Mouse (Mus musculus): ENCODE data around the gene Ccdc173. TPM values are rescaled to one million over a fixed set of nuclear protein-coding genes. Genes with fewer than 3 reads are reported as not detected.

Ccdc173 gene
- polyA plus RNA-seq, 1 experiment from 2014 or later: 0.29 TPM

- WGBS (ENCODE audit: insufficient replicate concordance): 62% methylated on average over 7 of the region's 7 CpGs
- Histone ChIP-seq H3K4me1 (ENCODE audit: insufficient read depth) (peaks cover 6% of the 10 kb centered on the region; the same call in 1 of the 2 replicates), H3K9ac (replicated peaks) (no peak overlapping the region), H3K36me3 (replicated peaks; ENCODE audit: insufficient read depth, low read length) (peaks cover 27% of the 10 kb centered on the region), H3K4me2 (ENCODE audit: low read depth, low read length) (no peak overlapping the region), H3K4me3 (ENCODE audit: low read depth, low read length) (no peak overlapping the region), H3K27ac (ENCODE audit: low read depth) (no peak overlapping the region), H3K9me3 (ENCODE audit: low read length) (no peaks in the 10 kb centered on the region), H3K27me3 (ENCODE audit: insufficient read depth, low read length) (no peaks in the 10 kb centered on the region)
- TF ChIP-seq CTCF (IDR thresholded peaks at IDR 0.05; ENCODE audit: low read depth): no peak
- no peak for TF ChIP-seq EP300 (IDR thresholded peaks at IDR 0.05; ENCODE audit: low read depth)
- DNase-seq (no peak), ATAC-seq (no peak)
Measured at GRCm38 (mm10) chr2:69828031-69828430, 38.7 kb upstream of the Ccdc173 start.

DNA sequence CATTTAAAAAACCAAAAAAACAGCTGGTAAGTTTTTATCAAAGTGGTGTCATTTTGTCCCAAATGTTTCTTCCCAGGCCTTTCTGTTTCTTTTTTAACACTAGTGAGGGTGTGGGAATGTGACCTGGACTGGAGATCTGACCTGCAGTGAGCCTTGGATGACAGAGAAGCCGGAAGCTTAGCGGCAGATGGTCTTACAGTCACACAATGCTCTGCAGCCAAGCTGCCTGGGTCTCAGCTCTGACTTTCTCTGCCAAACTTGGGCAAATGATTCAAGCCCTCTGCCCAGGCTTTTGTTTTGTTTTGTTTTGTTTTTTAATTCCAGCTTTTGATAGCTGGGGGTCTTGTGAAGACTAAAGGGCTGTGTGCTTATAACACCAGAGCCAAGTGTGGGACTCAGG, 37.0 kb upstream of the Ccdc173 start:
- ATAC-seq (no peak), DNase-seq (no peak)
- H3K36me3 ChIP-seq (replicated peaks; ENCODE audit: insufficient read depth, low read length): peaks cover 26% of the 10 kb centered on the region
- H3K4me3 ChIP-seq (ENCODE audit: low read depth, low read length): no peak overlapping the region
- H3K9ac ChIP-seq (replicated peaks): no peak overlapping the region
- WGBS (ENCODE audit: insufficient replicate concordance): 84% methylated on average over 2 of the region's 2 CpGs
- H3K4me1 ChIP-seq (ENCODE audit: insufficient read depth): peaks cover 13% of the 10 kb centered on the region
- 0 out of 2 replicates have a peak overlapping the region, but pooled peaks have one; percentile 29 for H3K27ac ChIP-seq (ENCODE audit: low read depth)
- no peak for TF ChIP-seq CTCF (IDR thresholded peaks at IDR 0.05; ENCODE audit: low read depth)
- no peak for TF ChIP-seq EP300 (IDR thresholded peaks at IDR 0.05; ENCODE audit: low read depth)
- no peaks in the 10 kb centered on the region for H3K9me3 ChIP-seq (ENCODE audit: low read length)
- no peaks in the 10 kb centered on the region for H3K27me3 ChIP-seq (ENCODE audit: insufficient read depth, low read length)
- no peak overlapping the region for H3K4me2 ChIP-seq (ENCODE audit: low read depth, low read length)

- Histone ChIP-seq H3K9me3 (ENCODE audit: low read length) (no peaks in the 10 kb centered on the region), H3K27ac (ENCODE audit: low read depth) (no peak overlapping the region), H3K4me2 (ENCODE audit: low read depth, low read length) (no peak overlapping the region), H3K4me1 (ENCODE audit: insufficient read depth) (peaks cover 13% of the 10 kb centered on the region), H3K36me3 (replicated peaks; ENCODE audit: insufficient read depth, low read length) (peaks cover 22% of the 10 kb centered on the region), H3K4me3 (ENCODE audit: low read depth, low read length) (no peak overlapping the region), H3K27me3 (ENCODE audit: insufficient read depth, low read length) (no peaks in the 10 kb centered on the region), H3K9ac (replicated peaks) (no peak overlapping the region)
- TF ChIP-seq CTCF (IDR thresholded peaks at IDR 0.05; ENCODE audit: low read depth): no peak
- TF ChIP-seq EP300 (IDR thresholded peaks at IDR 0.05; ENCODE audit: low read depth): no peak
- WGBS (ENCODE audit: insufficient replicate concordance): 89% methylated on average over 10 of the region's 10 CpGs
- no peak for ATAC-seq
- no peak for DNase-seq
Measured at GRCm38 (mm10) chr2:69825898-69826297, 36.5 kb upstream of the Ccdc173 start.

- H3K4me3 ChIP-seq (ENCODE audit: low read depth, low read length): peak overlapping the region; percentile 92
- no peaks in the 10 kb centered on the region for H3K27me3 ChIP-seq (ENCODE audit: insufficient read depth, low read length)
- peak; percentile 75 for ATAC-seq
- H3K36me3 ChIP-seq (replicated peaks; ENCODE audit: insufficient read depth, low read length): peaks cover 7% of the 10 kb centered on the region; the same call in 1 of the 2 replicates
- DNase-seq: peak; percentile 57
- peak overlapping the region; percentile 88 for H3K9ac ChIP-seq (replicated peaks)
- 4% methylated on average over 20 of the region's 45 CpGs for WGBS (ENCODE audit: insufficient replicate concordance)
- peaks cover 18% of the 10 kb centered on the region for H3K4me1 ChIP-seq (ENCODE audit: insufficient read depth)
- no peaks in the 10 kb centered on the region for H3K9me3 ChIP-seq (ENCODE audit: low read length)
- TF ChIP-seq EP300 (IDR thresholded peaks at IDR 0.05; ENCODE audit: low read depth) (no peak), CTCF (IDR thresholded peaks at IDR 0.05; ENCODE audit: low read depth) (no peak)
- peak overlapping the region; percentile 90 for H3K27ac ChIP-seq (ENCODE audit: low read depth)
- H3K4me2 ChIP-seq (ENCODE audit: low read depth, low read length): peak overlapping the region; percentile 99
Measured at GRCm38 (mm10) chr2:69823129-69823677, 33.8 kb upstream of the Ccdc173 start.

- peaks cover 18% of the 10 kb centered on the region for H3K4me1 ChIP-seq (ENCODE audit: insufficient read depth)
- H3K27ac ChIP-seq (ENCODE audit: low read depth): peak overlapping the region; percentile 90
- under 1% methylated on average over 45 of the region's 80 CpGs for WGBS (ENCODE audit: insufficient replicate concordance)
- H3K9me3 ChIP-seq (ENCODE audit: low read length): no peaks in the 10 kb centered on the region
- TF ChIP-seq CTCF (IDR thresholded peaks at IDR 0.05; ENCODE audit: low read depth): no peak
- H3K9ac ChIP-seq (replicated peaks): peak overlapping the region; percentile 88
- peak overlapping the region; percentile 92 for H3K4me3 ChIP-seq (ENCODE audit: low read depth, low read length)
- ATAC-seq (peak; percentile 31), DNase-seq (peak; percentile 60)
- no peaks in the 10 kb centered on the region for H3K27me3 ChIP-seq (ENCODE audit: insufficient read depth, low read length)
- H3K4me2 ChIP-seq (ENCODE audit: low read depth, low read length): peak overlapping the region; percentile 99
- H3K36me3 ChIP-seq (replicated peaks; ENCODE audit: insufficient read depth, low read length): peaks cover 5% of the 10 kb centered on the region; the same call in 1 of the 2 replicates
Measured at GRCm38 (mm10) chr2:69822361-69823128, 33.2 kb upstream of the Ccdc173 start.

GRCm38 (mm10) chr2:69821711-69822110, 32.3 kb upstream of the Ccdc173 start, which contains the start of gene Klhl23:
Gene Klhl23 (plus strand): TSS chr2:69821944.
- Histone ChIP-seq H3K27ac (ENCODE audit: low read depth) (peak within 1 kb of the TSS; percentile 90), H3K27me3 (ENCODE audit: insufficient read depth, low read length) (no peaks in the 10 kb centered on the region), H3K9me3 (ENCODE audit: low read length) (no peaks in the 10 kb centered on the region), H3K9ac (replicated peaks) (peak within 1 kb of the TSS; percentile 88), H3K36me3 (replicated peaks; ENCODE audit: insufficient read depth, low read length) (peaks cover 4% of the 10 kb centered on the region; the same call in 1 of the 2 replicates), H3K4me1 (ENCODE audit: insufficient read depth) (peaks cover 18% of the 10 kb centered on the region), H3K4me3 (ENCODE audit: low read depth, low read length) (peak within 1 kb of the TSS; percentile 92), H3K4me2 (ENCODE audit: low read depth, low read length) (peak within 1 kb of the TSS; percentile 99)
- TF ChIP-seq CTCF (IDR thresholded peaks at IDR 0.05; ENCODE audit: low read depth) (no peak), EP300 (IDR thresholded peaks at IDR 0.05; ENCODE audit: low read depth) (no peak)
- 5% methylated on average over 8 of the region's 8 CpGs for WGBS (ENCODE audit: insufficient replicate concordance)
- peak; percentile 27 for DNase-seq
- ATAC-seq: no peak

Measured in liver, postnatal 0 days (tissue).